Mouse (Mus musculus) c-Kit-negative CD71-positive TER-119-positive erythroid progenitor cells, embryonic 14.5 days (primary cell): ENCODE results near the gene Gm10134.

Experiments used
- DNase-seq: peaks from one replicate; pipeline ENCODE4 v3.0.0-alpha.2; 2013; ENCODE audit warnings: low read depth, low spot score

The Gm10134 gene

GRCm38 (mm10) chr2:28532938-28533771 is 27.3 kb downstream of the Gm10134 start:
- DNase-seq: no peak

- DNase-seq: no peak
These were observed 28.1 kb downstream of the Gm10134 start for GRCm38 (mm10) chr2:28533901-28534435.

GRCm38 (mm10) chr2:28534436-28535262 is 28.8 kb downstream of the Gm10134 start:
- DNase-seq: no peak

- DNase-seq: no peak
These were observed 29.3 kb downstream of the Gm10134 start for GRCm38 (mm10) chr2:28535263-28535540.

- no peak for DNase-seq
These were observed 29.8 kb downstream of the Gm10134 start for GRCm38 (mm10) chr2:28535650-28536049.

- DNase-seq: no peak
These were observed 30.3 kb downstream of the Gm10134 start for GRCm38 (mm10) chr2:28536166-28536565.

- no peak for DNase-seq
These were observed 31.1 kb downstream of the Gm10134 start for GRCm38 (mm10) chr2:28536766-28537633.

GRCm38 (mm10) chr2:28537634-28537920 is 31.7 kb downstream of the Gm10134 start:
- DNase-seq: no peak

GRCm38 (mm10) chr2:28537995-28538816 is 32.3 kb downstream of the Gm10134 start:
- DNase-seq: no peak

- DNase-seq: no peak
These were observed 32.9 kb downstream of the Gm10134 start for GRCm38 (mm10) chr2:28538817-28539128.

GRCm38 (mm10) chr2:28539206-28539605 is 33.3 kb downstream of the Gm10134 start:
- DNase-seq: no peak

GRCm38 (mm10) chr2:28539949-28540348 is 34.1 kb downstream of the Gm10134 start:
- DNase-seq: no peak

GRCm38 (mm10) chr2:28540587-28541227 is 34.8 kb downstream of the Gm10134 start:
- no peak for DNase-seq

GRCm38 (mm10) chr2:28543894-28544293 is 38.0 kb downstream of the Gm10134 start:
- no peak for DNase-seq

- DNase-seq: no peak
These were observed 40.1 kb downstream of the Gm10134 start for GRCm38 (mm10) chr2:28545976-28546375.

- DNase-seq: no peak
These were observed 40.7 kb downstream of the Gm10134 start for GRCm38 (mm10) chr2:28546560-28546959.

- peak; percentile 55 for DNase-seq
These were observed 41.6 kb downstream of the Gm10134 start for GRCm38 (mm10) chr2:28547237-28548172.

GRCm38 (mm10) chr2:28549157-28549556 is 43.3 kb downstream of the Gm10134 start:
- DNase-seq: no peak

- DNase-seq: no peak
These were observed 46.4 kb downstream of the Gm10134 start for GRCm38 (mm10) chr2:28552301-28552700.
